Mouse (Mus musculus): Measurements from ENCODE around the gene Prkn.

DNA sequence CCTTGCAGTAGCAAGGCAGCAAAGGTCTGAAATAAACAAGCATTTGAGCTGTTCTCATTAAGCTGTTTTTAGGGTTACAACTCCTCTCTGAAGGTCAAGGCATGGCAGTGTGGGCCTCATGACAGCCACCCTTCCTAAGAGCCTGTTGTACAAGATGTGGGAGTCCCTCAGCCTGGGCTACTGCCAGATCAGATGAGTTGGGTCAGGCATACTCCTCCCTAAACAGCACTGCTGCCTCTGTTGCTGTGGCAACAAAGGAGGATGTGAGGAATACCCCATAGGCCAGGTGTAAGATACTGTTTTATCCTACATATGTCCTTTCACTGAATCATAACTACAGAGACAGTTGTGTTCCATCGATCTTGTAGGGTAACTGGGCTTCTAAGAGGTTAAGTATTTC lies 882.3 kb downstream of the Prkn start:
- no peak for TF ChIP-seq CTCF (IDR thresholded peaks at IDR 0.05)
- no peak for TF ChIP-seq POLR2A (IDR thresholded peaks at IDR 0.05; ENCODE audit: insufficient read depth, low read depth, low read length)
- no peak for TF ChIP-seq EP300 (IDR thresholded peaks at IDR 0.05; ENCODE audit: insufficient read depth, low read depth, low read length)
